Comparison of ENCODE assay signal across 16 mouse cellular contexts in genomic region chr4:114652400-114652799, GRCm38 (mm10).
DNase-seq lines count a peak whose midpoint lies in the region; ATAC-seq and TF ChIP-seq lines count a peak whose summit lies in the region.
"Had no signal": no experiment of that assay in that cellular context is flagged by ENCODE, and none has a peak within 500 bp of the region (broad histone marks: within the 10 kb centered on the region; RNA-seq: fewer than 3 reads in every experiment).

No protein-coding gene starts in this region.

- no peak overlapping the region for H3K4me3 ChIP-seq in liver, adult 2 months (ENCODE audit: insufficient read depth, low read depth, low read length)
- no peak overlapping the region for H3K4me3 ChIP-seq in liver, embryonic 12.5 days
- no peak overlapping the region for H3K4me3 ChIP-seq in brown adipose tissue, adult 24 weeks (ENCODE audit: insufficient read depth, low read depth, low read length)
- H3K4me3 ChIP-seq in midbrain, embryonic 16.5 days (ENCODE audit: low read depth, low read length), result no peak overlapping the region
- H3K4me3 ChIP-seq: forebrain, embryonic 15.5 days; gastrocnemius, adult 2 months; layer of hippocampus, adult 2 months had no signal

- DNase-seq in liver, adult 2 months (ENCODE audit: extremely low read depth, low read depth, low spot score), result peak; percentile 20
- DNase-seq in CD4-positive helper T cell, adult 2 months (ENCODE audit: low read depth, low spot score), result peak; percentile 70
- peak; percentile 14 to 37 for DNase-seq in monocyte, adult 2 months (ENCODE audit: low read depth in 1 of 2, low spot score in 2 of 2)
- DNase-seq in cerebellum, adult 18-20 months, result no peak
- DNase-seq in cerebellum, adult 11 months, result no peak
- DNase-seq: kidney, adult 8-10 months had no signal

- H3K27me3 ChIP-seq in liver, adult 2 months (ENCODE audit: control insufficient read depth, insufficient read depth, low read length), result peaks cover 3% of the 10 kb centered on the region; the same call in 1 of the 2 replicates
- H3K27me3 ChIP-seq in liver, embryonic 12.5 days (replicated peaks), result peaks cover 24% of the 10 kb centered on the region
- H3K27me3 ChIP-seq in midbrain, embryonic 16.5 days (ENCODE audit: control insufficient read depth, insufficient read depth, low read depth, low read length), result peaks cover 5% of the 10 kb centered on the region; the same call in 1 of the 2 replicates

- no peaks in the 10 kb centered on the region for H3K4me1 ChIP-seq in liver, adult 2 months (ENCODE audit: control insufficient read depth, insufficient read depth, low read length)
- peaks cover 5% of the 10 kb centered on the region for H3K4me1 ChIP-seq in liver, embryonic 12.5 days
- no peaks in the 10 kb centered on the region for H3K4me1 ChIP-seq in brown adipose tissue, adult 24 weeks (ENCODE audit: control insufficient read depth, insufficient read depth, insufficient read length, low read length)
- H3K4me1 ChIP-seq in midbrain, embryonic 16.5 days (ENCODE audit: control insufficient read depth, insufficient read depth, low read length), result no peaks in the 10 kb centered on the region

- TF ChIP-seq POLR2A in liver, adult 2 months (IDR thresholded peaks at IDR 0.05; ENCODE audit: extremely low read depth, insufficient read depth, low read length), result no peak

- no peak for ATAC-seq in liver, embryonic 12.5 days
- no peak for ATAC-seq in midbrain, embryonic 16.5 days
- ATAC-seq: forebrain, embryonic 15.5 days had no signal

- no peak overlapping the region for H3K4me2 ChIP-seq in liver, embryonic 12.5 days
- H3K4me2 ChIP-seq in midbrain, embryonic 16.5 days (ENCODE audit: low read length), result no peak overlapping the region
- H3K4me2 ChIP-seq: forebrain, embryonic 15.5 days; heart, embryonic 11.5 days; midbrain, embryonic 11.5 days had no signal

- no peak overlapping the region for H3K27ac ChIP-seq in liver, adult 2 months (replicated peaks; ENCODE audit: insufficient read depth, low read depth, low read length)
- no peak overlapping the region for H3K27ac ChIP-seq in liver, embryonic 12.5 days
- 0 out of 2 replicates have a peak overlapping the region, but pooled peaks have one; percentile 47 for H3K27ac ChIP-seq in brown adipose tissue, adult 24 weeks (replicated peaks; ENCODE audit: low read depth, low read length)
- no peak overlapping the region for H3K27ac ChIP-seq in midbrain, embryonic 16.5 days (ENCODE audit: low read length)
- H3K27ac ChIP-seq: forebrain, embryonic 15.5 days; gastrocnemius, adult 2 months; layer of hippocampus, adult 2 months; liver, embryonic 14.5 days; stomach, postnatal 0 days had no signal

- no peaks in the 10 kb centered on the region for H3K36me3 ChIP-seq in liver, adult 2 months (ENCODE audit: control insufficient read depth, insufficient read depth, low read length)
- H3K36me3 ChIP-seq in liver, embryonic 12.5 days, result no peaks in the 10 kb centered on the region
- no peaks in the 10 kb centered on the region for H3K36me3 ChIP-seq in midbrain, embryonic 16.5 days (ENCODE audit: control insufficient read depth, insufficient read depth, low read length)
- H3K36me3 ChIP-seq: forebrain, embryonic 15.5 days had no signal

- no peaks in the 10 kb centered on the region for H3K79me2 ChIP-seq in liver, adult 2 months (ENCODE audit: control insufficient read depth, insufficient read depth, low read length)

- no peak overlapping the region for H3K9ac ChIP-seq in liver, adult 2 months (ENCODE audit: low read depth, low read length)
- no peak overlapping the region for H3K9ac ChIP-seq in liver, embryonic 12.5 days
- no peak overlapping the region for H3K9ac ChIP-seq in midbrain, embryonic 16.5 days (ENCODE audit: low read depth, low read length)
- H3K9ac ChIP-seq: forebrain, embryonic 15.5 days; liver, embryonic 14.5 days had no signal

- H3K9me3 ChIP-seq in liver, embryonic 12.5 days (replicated peaks), result no peaks in the 10 kb centered on the region
- no peaks in the 10 kb centered on the region for H3K9me3 ChIP-seq in midbrain, embryonic 16.5 days (replicated peaks; ENCODE audit: control insufficient read depth, low read length, poor library complexity, severe bottlenecking)
- H3K9me3 ChIP-seq: forebrain, embryonic 15.5 days had no signal

- TF ChIP-seq CTCF in liver, adult 2 months (IDR thresholded peaks at IDR 0.05; ENCODE audit: low read depth, low read length), result no peak

- WGBS in liver, adult 2 months, result 77% methylated on average over 4 of the region's 4 CpGs
- WGBS in liver, embryonic 12.5 days (ENCODE audit: insufficient replicate concordance), result 42% methylated on average over 4 of the region's 4 CpGs
- WGBS in midbrain, embryonic 16.5 days, result 96% methylated on average over 4 of the region's 4 CpGs

Comparison
In these comparisons a context has a peak if more than half of its experiments do, and no peak if none do; other contexts are left out.
1. DNase-seq: peak in liver, adult 2 months (single experiment), CD4-positive helper T cell, adult 2 months (single experiment) and monocyte, adult 2 months (2 of 2); none in cerebellum, adult 18-20 months (0 of 2) and cerebellum, adult 11 months (single experiment).